Mouse (Mus musculus) forebrain, embryonic 14.5 days (tissue): Measurements from ENCODE around the gene Nmral1. TPM values are rescaled to one million over a fixed set of nuclear protein-coding genes. Genes with fewer than 3 reads are reported as not detected.
A peak's percentile ranks its signal among the peaks of the same experiment; 100 is the strongest.

ENCODE experiments used
- ATAC-seq: fragments of 200-750 bp; cut with Nextera tagmentation; 2 replicates; pipeline ENCODE4 v1.8.0; 2017; ENCODE audit warnings: mild to moderate bottlenecking, moderate library complexity
- DNase-seq: peaks from one replicate; pipeline ENCODE4 v3.0.0-alpha.2; 2015; ENCODE audit warnings: low spot score
- H3K27ac ChIP-seq: fragments of 300-500 bp; sonication (generic); 2 replicates; pipeline ENCODE4 v1.5.1; 2014; ENCODE audit warnings: low read depth, mild to moderate bottlenecking, control low read depth, low read length, moderate library complexity
- H3K27me3 ChIP-seq: fragments of 300-500 bp; sonication (generic); replicated peaks from 2 replicates; pipeline ENCODE4 v1.6.1; 2014; ENCODE audit warnings: low read length, control low read depth, mixed read lengths; ENCODE audit not compliant: control insufficient read depth, insufficient read depth
- H3K36me3 ChIP-seq: fragments of 300-500 bp; sonication (generic); 2 replicates; pipeline ENCODE4 v1.6.1; 2014; ENCODE audit warnings: low read length, control low read depth; ENCODE audit not compliant: control insufficient read depth, insufficient read depth
- H3K4me1 ChIP-seq: fragments of 300-500 bp; sonication (generic); 2 replicates; pipeline ENCODE4 v1.6.1; 2014; ENCODE audit warnings: antibody characterized with exemption, low read length, control low read depth; ENCODE audit not compliant: control insufficient read depth, insufficient read depth
- H3K4me2 ChIP-seq: fragments of 300-500 bp; sonication (generic); 2 replicates; pipeline ENCODE4 v1.6.1; 2014; ENCODE audit warnings: mild to moderate bottlenecking, control low read depth, low read length
- H3K4me3 ChIP-seq: fragments of 300-500 bp; sonication (generic); 2 replicates; pipeline ENCODE4 v1.5.1; 2014; ENCODE audit warnings: low read depth, low read length, control low read depth
- H3K9ac ChIP-seq: fragments of 300-500 bp; sonication (generic); 2 replicates; pipeline ENCODE4 v1.6.1; 2014; ENCODE audit warnings: mild to moderate bottlenecking, low read length, control low read depth, moderate library complexity
- H3K9me3 ChIP-seq: fragments of 300-500 bp; sonication (generic); replicated peaks from 2 replicates; pipeline ENCODE4 v1.6.1; 2016; ENCODE audit warnings: low read length, control low read depth, mixed read lengths; ENCODE audit not compliant: control insufficient read depth
- WGBS: fragments of 180-500 bp; shearing (Covaris S2); extraction: QIAGEN DNeasy Blood & Tissue Kit; methylation state at CpG from one replicate; pipeline ENCODE4 v1.1.7; 2014; 5-methylcytosine and 5-hydroxymethylcytosine counted together
- polyA plus RNA-seq: library from polyadenylated mRNA; unstranded; fragments of >200 nt; fragmentation: Nextera tagmentation; extraction: Ambion mirVana; gene quantifications from 2 replicates; pipeline ENCODE4 v1.2.1, GENCODE M21; 2014

The Nmral1 gene
- polyA plus RNA-seq, 1 experiment from 2014 or later = 143 TPM

DNA sequence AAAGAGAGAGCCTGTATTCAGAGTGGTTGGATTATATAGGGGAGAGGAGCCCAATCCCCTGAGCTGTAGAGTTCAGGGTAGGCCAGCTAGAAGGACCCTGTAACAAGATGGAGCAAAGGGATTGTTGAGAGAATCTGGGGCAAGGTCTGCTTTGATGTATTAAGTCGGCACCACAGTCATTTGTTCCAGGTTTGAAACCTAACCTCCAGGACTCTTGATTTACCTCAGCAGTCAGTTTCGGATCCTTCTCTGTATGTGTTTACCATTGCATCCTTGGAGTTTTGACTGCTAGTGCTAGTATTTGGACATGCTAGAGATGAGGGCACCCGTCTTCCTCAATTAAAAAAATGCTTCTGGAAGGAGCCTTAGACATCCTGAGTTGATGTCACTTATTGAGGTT, 33.0 kb upstream of the Nmral1 start:
- ATAC-seq = no peak

GRCm38 (mm10) chr16:4742186-4742585, 23.0 kb upstream of the Nmral1 start:
- 96% methylated on average over 1 of the region's 1 CpGs for WGBS
- Histone ChIP-seq H3K4me1 (no peaks in the 10 kb centered on the region), H3K4me3 (no peak overlapping the region), H3K9ac (no peak overlapping the region), H3K9me3 (no peaks in the 10 kb centered on the region), H3K27me3 (no peaks in the 10 kb centered on the region), H3K4me2 (no peak overlapping the region), H3K27ac (no peak overlapping the region), H3K36me3 (no peaks in the 10 kb centered on the region)
- DNase-seq (no peak), ATAC-seq (no peak)

More for the DNA sequence above, 33.0 kb upstream of the Nmral1 start:
- DNase-seq = no peak
- no peak overlapping the region for H3K4me3 ChIP-seq
- H3K4me1 ChIP-seq = no peaks in the 10 kb centered on the region
- H3K27ac ChIP-seq = no peak overlapping the region
- no peaks in the 10 kb centered on the region for H3K27me3 ChIP-seq
- no peaks in the 10 kb centered on the region for H3K36me3 ChIP-seq
- no peak overlapping the region for H3K4me2 ChIP-seq
- H3K9ac ChIP-seq = no peak overlapping the region
- WGBS = 98% methylated on average over 3 of the region's 3 CpGs
- H3K9me3 ChIP-seq = no peaks in the 10 kb centered on the region

GRCm38 (mm10) chr16:4739994-4740393, 20.8 kb upstream of the Nmral1 start:
- ATAC-seq (no peak), DNase-seq (no peak)
- WGBS = 87% methylated on average over 2 of the region's 2 CpGs
- H3K27me3 ChIP-seq = no peaks in the 10 kb centered on the region
- no peaks in the 10 kb centered on the region for H3K36me3 ChIP-seq
- H3K9me3 ChIP-seq = no peaks in the 10 kb centered on the region
- H3K4me3 ChIP-seq = no peak overlapping the region
- H3K4me1 ChIP-seq = no peaks in the 10 kb centered on the region
- no peak overlapping the region for H3K4me2 ChIP-seq
- H3K9ac ChIP-seq = no peak overlapping the region
- no peak overlapping the region for H3K27ac ChIP-seq

DNA sequence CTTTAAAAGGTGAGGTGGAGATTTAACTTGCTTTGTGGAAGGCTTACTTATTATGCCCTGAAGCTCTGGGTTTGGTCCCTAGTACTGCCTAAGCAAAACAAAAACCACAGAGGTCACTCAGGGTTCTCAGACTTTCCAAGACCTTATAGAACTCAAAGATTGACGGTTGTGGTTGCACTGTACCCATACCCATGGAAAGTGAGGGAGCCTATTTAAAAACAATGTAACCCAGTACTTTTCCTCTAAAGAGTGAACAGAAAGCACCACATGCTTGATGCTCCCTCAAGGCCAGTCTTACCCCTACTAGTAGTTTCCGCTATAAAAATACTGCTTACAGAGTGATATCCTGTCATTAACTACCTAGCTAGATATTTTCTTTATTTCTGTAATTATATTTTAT, 17.1 kb upstream of the Nmral1 start:
- Histone ChIP-seq H3K27me3 (no peaks in the 10 kb centered on the region), H3K36me3 (no peaks in the 10 kb centered on the region), H3K9ac (no peak overlapping the region), H3K4me1 (no peaks in the 10 kb centered on the region), H3K4me3 (no peak overlapping the region), H3K4me2 (no peak overlapping the region), H3K9me3 (no peaks in the 10 kb centered on the region), H3K27ac (no peak overlapping the region)
- ATAC-seq (no peak), DNase-seq (no peak)
- 86% methylated on average over 2 of the region's 2 CpGs for WGBS

DNA sequence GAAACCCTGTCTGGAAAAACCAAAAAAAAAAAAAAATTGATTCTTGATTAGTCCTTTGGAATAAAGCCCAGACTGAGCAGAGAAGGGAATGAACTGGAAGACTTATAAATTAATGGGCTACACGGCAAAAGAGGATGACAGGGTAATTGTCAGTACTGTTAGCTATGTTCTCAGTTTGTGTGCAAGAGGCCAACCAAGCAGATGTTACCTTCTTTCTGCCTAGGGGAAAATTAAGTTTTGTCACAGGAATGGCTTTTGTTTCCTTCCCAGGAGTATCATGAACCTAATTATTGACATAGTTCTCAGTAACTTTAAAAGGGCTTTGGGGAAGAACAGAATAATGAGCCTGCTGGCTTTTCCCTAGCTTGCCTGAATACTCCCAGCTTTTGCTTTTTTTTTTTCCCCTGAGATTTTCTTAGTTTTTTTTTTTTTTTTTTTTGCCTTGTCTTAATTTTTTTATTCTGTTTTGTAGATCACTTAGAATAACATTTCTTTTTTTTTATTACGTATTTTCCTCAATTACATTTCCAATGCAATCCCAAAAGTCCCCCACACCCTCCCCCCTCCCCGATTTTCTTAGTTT, 11.7 kb upstream of the Nmral1 start:
- Histone ChIP-seq H3K27me3 (no peaks in the 10 kb centered on the region), H3K9me3 (no peaks in the 10 kb centered on the region), H3K36me3 (no peaks in the 10 kb centered on the region), H3K4me2 (no peak overlapping the region), H3K4me3 (no peak overlapping the region), H3K9ac (no peak overlapping the region), H3K4me1 (peaks cover 4% of the 10 kb centered on the region; the same call in 1 of the 2 replicates), H3K27ac (no peak overlapping the region)
- ATAC-seq (no peak), DNase-seq (peak; percentile 28)
- WGBS = 60% methylated on average over 3 of the region's 3 CpGs

GRCm38 (mm10) chr16:4727963-4728362, 8.8 kb upstream of the Nmral1 start:
- Histone ChIP-seq H3K4me1 (peaks cover 4% of the 10 kb centered on the region; the same call in 1 of the 2 replicates), H3K27ac (no peak overlapping the region), H3K9ac (no peak overlapping the region), H3K9me3 (no peaks in the 10 kb centered on the region), H3K27me3 (no peaks in the 10 kb centered on the region), H3K4me2 (no peak overlapping the region), H3K4me3 (no peak overlapping the region), H3K36me3 (no peaks in the 10 kb centered on the region)
- WGBS = 79% methylated on average over 1 of the region's 1 CpGs
- DNase-seq (no peak), ATAC-seq (no peak)

GRCm38 (mm10) chr16:4727526-4727925, 8.4 kb upstream of the Nmral1 start:
- Histone ChIP-seq H3K9me3 (no peaks in the 10 kb centered on the region), H3K36me3 (no peaks in the 10 kb centered on the region), H3K4me1 (peaks cover 4% of the 10 kb centered on the region; the same call in 1 of the 2 replicates), H3K27me3 (no peaks in the 10 kb centered on the region), H3K4me2 (peak overlapping the region; percentile 6), H3K9ac (no peak overlapping the region), H3K27ac (no peak overlapping the region), H3K4me3 (no peak overlapping the region)
- 93% methylated on average over 1 of the region's 1 CpGs for WGBS
- ATAC-seq = no peak
- DNase-seq = no peak

DNA sequence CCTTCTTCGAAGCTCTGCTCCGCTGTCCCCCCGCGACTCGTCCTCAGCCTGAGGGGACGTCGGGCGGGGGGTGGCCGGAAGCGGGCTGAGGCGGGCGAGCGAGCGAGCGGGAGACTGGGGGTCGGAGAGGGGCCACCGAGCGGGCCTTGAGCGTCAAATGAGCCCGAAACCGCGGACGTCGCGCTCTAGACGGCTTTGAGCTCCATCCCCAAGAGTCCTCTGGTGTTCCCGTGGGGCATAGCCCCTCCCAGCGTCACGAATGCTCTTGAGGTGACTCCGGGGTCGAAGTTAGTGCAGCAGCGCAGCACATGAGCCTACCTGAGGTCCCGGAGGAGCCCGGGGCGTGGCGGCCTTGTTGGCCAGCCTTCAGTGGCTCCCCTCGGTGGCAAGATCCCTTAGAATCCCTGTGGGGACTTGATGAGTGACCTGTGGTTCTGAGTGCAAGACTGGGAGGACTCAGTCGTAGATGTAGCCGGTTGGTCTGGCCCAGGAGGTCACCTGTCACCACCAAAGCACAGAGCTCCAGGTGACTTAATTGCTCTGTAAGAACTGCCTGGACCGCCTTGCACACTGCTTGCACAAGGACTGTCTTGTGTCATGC, 7.5 kb upstream of the Nmral1 start:
- H3K4me2 ChIP-seq = peak overlapping the region; percentile 92
- DNase-seq (no peak), ATAC-seq (peak; percentile 27)
- peak overlapping the region; percentile 85 for H3K9ac ChIP-seq
- no peaks in the 10 kb centered on the region for H3K9me3 ChIP-seq
- H3K27ac ChIP-seq = peak overlapping the region; percentile 63; the same call in 1 of the 2 replicates
- H3K4me3 ChIP-seq = peak overlapping the region; percentile 88
- no peaks in the 10 kb centered on the region for H3K36me3 ChIP-seq
- H3K27me3 ChIP-seq = no peaks in the 10 kb centered on the region
- H3K4me1 ChIP-seq = peaks cover 4% of the 10 kb centered on the region; the same call in 1 of the 2 replicates
- WGBS = 2% methylated on average over 40 of the region's 40 CpGs

GRCm38 (mm10) chr16:4725780-4726527, 6.8 kb upstream of the Nmral1 start, which contains the start of gene Hmox2:
TSS of gene Hmox2 (plus strand) at chr16:4726361.
- peak within 1 kb of the TSS; percentile 85 for H3K9ac ChIP-seq
- ATAC-seq = peak; percentile 97
- H3K27ac ChIP-seq = peak within 1 kb of the TSS; percentile 63; the same call in 1 of the 2 replicates
- H3K9me3 ChIP-seq = no peaks in the 10 kb centered on the region
- WGBS = 6% methylated on average over 35 of the region's 35 CpGs
- H3K4me3 ChIP-seq = peak within 1 kb of the TSS; percentile 88
- DNase-seq = peak; percentile 94
- no peaks in the 10 kb centered on the region for H3K36me3 ChIP-seq
- peaks cover 4% of the 10 kb centered on the region; the same call in 1 of the 2 replicates for H3K4me1 ChIP-seq
- peak within 1 kb of the TSS; percentile 92 for H3K4me2 ChIP-seq
- H3K27me3 ChIP-seq = no peaks in the 10 kb centered on the region
